In the genomic region with DNA sequence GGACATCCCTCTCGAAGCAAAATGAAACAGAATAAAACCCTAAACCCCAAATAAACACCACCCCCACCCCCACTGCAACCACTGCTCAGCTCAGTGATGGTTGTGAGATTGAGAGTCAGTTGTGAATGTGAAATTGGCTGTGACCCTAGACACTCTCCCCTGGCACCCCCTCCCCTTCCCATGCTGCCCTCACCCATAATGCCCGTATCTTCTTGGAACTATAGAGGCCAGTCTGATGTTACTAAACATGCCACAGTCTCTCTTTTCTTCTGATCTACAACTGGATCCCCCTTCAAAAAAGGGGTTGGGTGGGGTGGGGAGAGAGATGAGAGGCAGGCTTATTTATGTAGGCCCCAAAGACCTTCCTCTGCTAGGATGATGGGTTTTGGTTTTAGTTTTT, we compare ENCODE assay signal across 9 mouse cellular contexts.
DNase-seq lines count a peak whose midpoint lies in the region; ATAC-seq and TF ChIP-seq lines count a peak whose summit lies in the region.
"Had no signal": no experiment of that assay in that cellular context is flagged by ENCODE, and none has a peak within 500 bp of the region (broad histone marks: within the 10 kb centered on the region; RNA-seq: fewer than 3 reads in every experiment).

No protein-coding gene starts in this region.

- DNase-seq in heart, postnatal 36 days = no peak
- DNase-seq in hindbrain, postnatal 0 days (ENCODE audit: low spot score) = no peak
- DNase-seq in c-Kit-positive CD71-positive TER-119-positive erythroid progenitor cells, embryonic 14.5 days (ENCODE audit: low spot score) = no peak
- DNase-seq in gastrocnemius, postnatal 36 days = no peak
- no peak for DNase-seq in embryo, embryonic 10 days (ENCODE audit: low spot score)

- H3K36me3 ChIP-seq in heart, embryonic 15.5 days = no peaks in the 10 kb centered on the region
- no peaks in the 10 kb centered on the region for H3K36me3 ChIP-seq in embryonic facial prominence, embryonic 15.5 days
- H3K36me3 ChIP-seq in hindbrain, postnatal 0 days (ENCODE audit: insufficient read depth, low read length) = no peaks in the 10 kb centered on the region
- H3K36me3 ChIP-seq in midbrain, embryonic 13.5 days = no peaks in the 10 kb centered on the region
- H3K36me3 ChIP-seq: liver, embryonic 15.5 days had no signal

- no peak overlapping the region for H3K4me2 ChIP-seq in heart, embryonic 15.5 days
- H3K4me2 ChIP-seq in embryonic facial prominence, embryonic 15.5 days (replicated peaks) = no peak overlapping the region
- H3K4me2 ChIP-seq in hindbrain, postnatal 0 days (ENCODE audit: low read depth, low read length) = peak overlapping the region; percentile 6; the same call in 1 of the 2 replicates
- H3K4me2 ChIP-seq in midbrain, embryonic 13.5 days (replicated peaks) = peak overlapping the region; percentile 85
- H3K4me2 ChIP-seq: liver, embryonic 15.5 days had no signal

- no peak for TF ChIP-seq CTCF in hindbrain, postnatal 0 days (IDR thresholded peaks at IDR 0.05; ENCODE audit: low read depth)

- 63% methylated on average over 2 of the region's 2 CpGs for WGBS in heart, embryonic 15.5 days
- 53% methylated on average over 2 of the region's 2 CpGs for WGBS in embryonic facial prominence, embryonic 15.5 days
- WGBS in hindbrain, postnatal 0 days = 77% methylated on average over 2 of the region's 2 CpGs
- 15% methylated on average over 2 of the region's 2 CpGs for WGBS in midbrain, embryonic 13.5 days

- peak overlapping the region; percentile 5; the same call in 1 of the 2 replicates for H3K27ac ChIP-seq in heart, embryonic 15.5 days
- H3K27ac ChIP-seq in embryonic facial prominence, embryonic 15.5 days (replicated peaks) = peak overlapping the region; percentile 39; the same call in 1 of the 2 replicates
- peak overlapping the region; percentile 38; the same call in 1 of the 2 replicates for H3K27ac ChIP-seq in hindbrain, postnatal 0 days
- H3K27ac ChIP-seq in midbrain, embryonic 13.5 days = peak overlapping the region; percentile 100

- intact Hi-C loops in heart, postnatal 36 days (cut with DNase I) = no loop called here
- intact Hi-C loops in gastrocnemius, postnatal 36 days (cut with DNase I) = no loop called here

- H3K9ac ChIP-seq in heart, embryonic 15.5 days = no peak overlapping the region
- no peak overlapping the region for H3K9ac ChIP-seq in embryonic facial prominence, embryonic 15.5 days
- H3K9ac ChIP-seq in hindbrain, postnatal 0 days (replicated peaks; ENCODE audit: low read length) = no peak overlapping the region
- H3K9ac ChIP-seq in midbrain, embryonic 13.5 days (replicated peaks) = peak overlapping the region; percentile 100
- H3K9ac ChIP-seq: liver, embryonic 15.5 days had no signal

- H3K27me3 ChIP-seq in heart, embryonic 15.5 days = no peaks in the 10 kb centered on the region
- no peaks in the 10 kb centered on the region for H3K27me3 ChIP-seq in embryonic facial prominence, embryonic 15.5 days
- peaks cover 23% of the 10 kb centered on the region for H3K27me3 ChIP-seq in hindbrain, postnatal 0 days (ENCODE audit: insufficient read depth, low read length)
- no peaks in the 10 kb centered on the region for H3K27me3 ChIP-seq in midbrain, embryonic 13.5 days

- ATAC-seq in heart, embryonic 15.5 days (replicated peaks; ENCODE audit: insufficient number of reproducible peaks, insufficient read depth, low FRiP score, low read depth) = no peak
- ATAC-seq in embryonic facial prominence, embryonic 15.5 days (ENCODE audit: insufficient number of reproducible peaks, low FRiP score, low TSS enrichment, low read depth) = no peak
- ATAC-seq in hindbrain, postnatal 0 days = no peak
- ATAC-seq in midbrain, embryonic 13.5 days = no peak

- H3K4me1 ChIP-seq in heart, embryonic 15.5 days (replicated peaks) = peaks cover 68% of the 10 kb centered on the region
- peaks cover 63% of the 10 kb centered on the region for H3K4me1 ChIP-seq in embryonic facial prominence, embryonic 15.5 days
- H3K4me1 ChIP-seq in hindbrain, postnatal 0 days (ENCODE audit: insufficient read depth, low read length) = no peaks in the 10 kb centered on the region
- peaks cover 81% of the 10 kb centered on the region for H3K4me1 ChIP-seq in midbrain, embryonic 13.5 days (replicated peaks)

- no peak overlapping the region for H3K4me3 ChIP-seq in heart, embryonic 15.5 days
- H3K4me3 ChIP-seq in embryonic facial prominence, embryonic 15.5 days (replicated peaks) = no peak overlapping the region
- H3K4me3 ChIP-seq in hindbrain, postnatal 0 days (ENCODE audit: low read length) = no peak overlapping the region
- peak overlapping the region; percentile 93 for H3K4me3 ChIP-seq in midbrain, embryonic 13.5 days (replicated peaks)
- H3K4me3 ChIP-seq: liver, embryonic 15.5 days had no signal

- no peaks in the 10 kb centered on the region for H3K9me3 ChIP-seq in heart, embryonic 15.5 days (replicated peaks)
- no peaks in the 10 kb centered on the region for H3K9me3 ChIP-seq in embryonic facial prominence, embryonic 15.5 days (replicated peaks)
- no peaks in the 10 kb centered on the region for H3K9me3 ChIP-seq in hindbrain, postnatal 0 days (ENCODE audit: low read length)
- H3K9me3 ChIP-seq in midbrain, embryonic 13.5 days = no peaks in the 10 kb centered on the region
- H3K9me3 ChIP-seq: liver, embryonic 15.5 days had no signal

Comparison
In these comparisons a context has a peak if more than half of its experiments do, and no peak if none do; other contexts are left out.
1. H3K27ac ChIP-seq: peak in every context shown above with its lines; median percentile 100 in midbrain, embryonic 13.5 days; 39 in embryonic facial prominence, embryonic 15.5 days; 38 in hindbrain, postnatal 0 days; 5 in heart, embryonic 15.5 days.
2. H3K4me2 ChIP-seq: peak in hindbrain, postnatal 0 days (single experiment) and midbrain, embryonic 13.5 days (single experiment); none in heart, embryonic 15.5 days (single experiment) and embryonic facial prominence, embryonic 15.5 days (single experiment).